21 mouse cellular contexts compared by ENCODE assay signal in the genomic region with DNA sequence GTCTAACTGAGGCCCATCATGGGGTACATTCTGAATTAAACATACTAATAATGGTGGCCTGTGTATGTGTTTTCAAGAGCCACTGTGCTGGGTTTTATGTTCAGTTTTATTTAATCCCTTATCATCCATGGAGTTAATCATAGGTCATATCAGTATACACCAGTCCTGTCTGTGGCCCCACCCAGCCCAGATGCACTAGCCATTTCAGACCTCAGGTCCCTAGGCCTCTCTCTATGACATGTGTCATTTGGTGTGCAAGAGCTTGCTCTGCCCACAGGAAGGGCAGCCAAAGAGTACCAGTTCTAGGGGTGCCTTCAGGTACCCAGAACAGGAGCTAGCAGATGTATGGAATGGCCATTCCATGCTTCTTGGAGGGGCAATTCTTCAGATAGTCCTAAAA.
DNase-seq lines count a peak whose midpoint lies in the region; ATAC-seq and TF ChIP-seq lines count a peak whose summit lies in the region.
"Had no signal": no experiment of that assay in that cellular context is flagged by ENCODE, and none has a peak within 500 bp of the region (broad histone marks: within the 10 kb centered on the region; RNA-seq: fewer than 3 reads in every experiment).

No protein-coding gene starts in this region.

- H3K27ac ChIP-seq in liver, embryonic 14.5 days, result no peak overlapping the region
- H3K27ac ChIP-seq in gastrocnemius, adult 2 months, result no peak overlapping the region
- H3K27ac ChIP-seq: embryonic facial prominence, embryonic 15.5 days; forebrain, embryonic 15.5 days; heart, adult 2 months; heart, embryonic 15.5 days; hindbrain, embryonic 10.5 days; hindbrain, embryonic 14.5 days had no signal

- no peaks in the 10 kb centered on the region for H3K9me3 ChIP-seq in liver, embryonic 14.5 days (ENCODE audit: control insufficient read depth, low read length)
- H3K9me3 ChIP-seq: embryonic facial prominence, embryonic 15.5 days; forebrain, embryonic 15.5 days; heart, embryonic 15.5 days; hindbrain, embryonic 10.5 days had no signal

- intact Hi-C loops in gastrocnemius, adult 2 months (cut with DNase I), result no loop called here

- H3K4me1 ChIP-seq in liver, embryonic 14.5 days (replicated peaks; ENCODE audit: control insufficient read depth in 2 of 2, insufficient read depth in 2 of 2, low read length in 1 of 2), result no peaks in the 10 kb centered on the region
- H3K4me1 ChIP-seq: embryonic facial prominence, embryonic 15.5 days; forebrain, embryonic 15.5 days; heart, embryonic 15.5 days; hindbrain, embryonic 10.5 days had no signal

- ATAC-seq in liver, embryonic 14.5 days (ENCODE audit: insufficient read depth), result peak; percentile 43; the same call in 1 of the 2 replicates
- peak; percentile 70 for ATAC-seq in megakaryocyte progenitor cell, adult 5-6 weeks (replicated peaks; ENCODE audit: poor library complexity)
- ATAC-seq: forebrain, embryonic 15.5 days had no signal

- TF ChIP-seq EP300 in liver, embryonic 14.5 days (IDR thresholded peaks at IDR 0.05; ENCODE audit: low read depth), result no peak

- no peak overlapping the region for H3K4me3 ChIP-seq in liver, embryonic 14.5 days (ENCODE audit: insufficient read depth in 1 of 2, low read depth in 2 of 2, low read length in 2 of 2)
- H3K4me3 ChIP-seq in gastrocnemius, adult 2 months, result no peak overlapping the region
- H3K4me3 ChIP-seq: embryonic facial prominence, embryonic 15.5 days; forebrain, embryonic 15.5 days; heart, adult 2 months; heart, embryonic 15.5 days; hindbrain, embryonic 10.5 days had no signal

- H3K27me3 ChIP-seq in liver, embryonic 14.5 days (ENCODE audit: control insufficient read depth, insufficient read depth, low read length), result no peaks in the 10 kb centered on the region
- H3K27me3 ChIP-seq: embryonic facial prominence, embryonic 15.5 days; forebrain, embryonic 15.5 days; heart, embryonic 15.5 days had no signal

- H3K9ac ChIP-seq in liver, embryonic 14.5 days (replicated peaks), result no peak overlapping the region
- H3K9ac ChIP-seq: embryonic facial prominence, embryonic 15.5 days; forebrain, embryonic 15.5 days; heart, embryonic 15.5 days; hindbrain, embryonic 14.5 days had no signal

- TF ChIP-seq CTCF in liver, embryonic 14.5 days (IDR thresholded peaks at IDR 0.05; ENCODE audit: low read depth), result no peak
- TF ChIP-seq CTCF in gastrocnemius, adult 2 months (IDR thresholded peaks at IDR 0.05), result no peak

- no peaks in the 10 kb centered on the region for H3K36me3 ChIP-seq in liver, embryonic 14.5 days (replicated peaks; ENCODE audit: control insufficient read depth, insufficient read depth, low read depth)
- H3K36me3 ChIP-seq: embryonic facial prominence, embryonic 15.5 days; forebrain, embryonic 15.5 days; heart, embryonic 15.5 days; hindbrain, embryonic 10.5 days had no signal

- no peak overlapping the region for H3K4me2 ChIP-seq in liver, embryonic 14.5 days (ENCODE audit: low read depth)
- H3K4me2 ChIP-seq: embryonic facial prominence, embryonic 15.5 days; forebrain, embryonic 15.5 days; heart, embryonic 11.5 days; heart, embryonic 15.5 days; hindbrain, embryonic 14.5 days had no signal

- peak; percentile 44 for DNase-seq in heart, adult 11 months
- DNase-seq in heart, postnatal 4 days, result no peak
- DNase-seq in liver, embryonic 14.5 days (ENCODE audit: low read depth in 3 of 3, low spot score in 3 of 3), result no peak
- DNase-seq in adipocyte (ENCODE audit: low spot score), result no peak
- DNase-seq in thymus, adult 18-20 months, result no peak
- no peak for DNase-seq in gastrocnemius, adult 2 months
- DNase-seq: adrenal gland, adult 2 months; adrenal gland, postnatal 25 days; cerebellum, adult 18-20 months; cerebellum, postnatal 10 days; embryo, embryonic 11 days; gastrocnemius, postnatal 10 days; heart, adult 2 months; heart, postnatal 14 days had no signal
